Comparison of ENCODE assay signal across 8 mouse cellular contexts in genomic region chr1:84840018-84840664, GRCm38 (mm10). TPM values are rescaled to one million over a fixed set of nuclear protein-coding genes. Genes with fewer than 3 reads are reported as not detected.
A peak's percentile ranks its signal among the peaks of the same experiment; 100 is the strongest.
DNase-seq lines count a peak whose midpoint lies in the region; ATAC-seq and TF ChIP-seq lines count a peak whose summit lies in the region.

Gene Trip12 (minus strand): TSS chr1:84840516.

- peak within 1 kb of the TSS; percentile 75 for H3K4me3 ChIP-seq in lung, adult 2 months (replicated peaks; ENCODE audit: extremely low read depth, low read depth, low read length)
- H3K4me3 ChIP-seq in forebrain, embryonic 13.5 days: peak within 1 kb of the TSS; percentile 92
- peak within 1 kb of the TSS; percentile 90 for H3K4me3 ChIP-seq in hindbrain, embryonic 11.5 days (ENCODE audit: low read depth, low read length)
- H3K4me3 ChIP-seq in liver, embryonic 13.5 days (replicated peaks): peak within 1 kb of the TSS; percentile 98
- peak within 1 kb of the TSS; percentile 94 for H3K4me3 ChIP-seq in stomach, embryonic 14.5 days (ENCODE audit: low read depth, low read length)

- no peak for TF ChIP-seq POLR2A in lung, adult 2 months (IDR thresholded peaks at IDR 0.05; ENCODE audit: borderline replicate concordance, extremely low read depth, low read depth, low read length)

- H3K9me3 ChIP-seq in forebrain, embryonic 13.5 days (replicated peaks): no peaks in the 10 kb centered on the region
- H3K9me3 ChIP-seq in hindbrain, embryonic 11.5 days (ENCODE audit: control insufficient read depth, low read length): no peaks in the 10 kb centered on the region
- H3K9me3 ChIP-seq in liver, embryonic 13.5 days (replicated peaks): no peaks in the 10 kb centered on the region
- no peaks in the 10 kb centered on the region for H3K9me3 ChIP-seq in stomach, embryonic 14.5 days (ENCODE audit: control insufficient read depth, low read depth, low read length)

- peak within 1 kb of the TSS; percentile 78 for H3K4me2 ChIP-seq in forebrain, embryonic 13.5 days
- H3K4me2 ChIP-seq in hindbrain, embryonic 11.5 days (replicated peaks; ENCODE audit: low read depth, low read length): peak within 1 kb of the TSS; percentile 45
- peak within 1 kb of the TSS; percentile 85 for H3K4me2 ChIP-seq in liver, embryonic 13.5 days
- H3K4me2 ChIP-seq in stomach, embryonic 14.5 days (replicated peaks; ENCODE audit: low read depth, low read length): peak within 1 kb of the TSS; percentile 44

- H3K4me1 ChIP-seq in lung, adult 2 months (ENCODE audit: control insufficient read depth, insufficient read depth, low read length): no peaks in the 10 kb centered on the region; the same call in 1 of the 2 replicates
- peaks cover 33% of the 10 kb centered on the region for H3K4me1 ChIP-seq in forebrain, embryonic 13.5 days
- no peaks in the 10 kb centered on the region for H3K4me1 ChIP-seq in hindbrain, embryonic 11.5 days (replicated peaks; ENCODE audit: control insufficient read depth, insufficient read depth, low read length)
- H3K4me1 ChIP-seq in liver, embryonic 13.5 days (replicated peaks): peaks cover 38% of the 10 kb centered on the region
- 0 out of 2 replicates have a peak, but pooled peaks cover 4% of the 10 kb centered on the region for H3K4me1 ChIP-seq in stomach, embryonic 14.5 days (ENCODE audit: control insufficient read depth, insufficient read depth, low read length)

- H3K27me3 ChIP-seq in forebrain, embryonic 13.5 days: no peaks in the 10 kb centered on the region
- no peaks in the 10 kb centered on the region for H3K27me3 ChIP-seq in hindbrain, embryonic 11.5 days (ENCODE audit: control insufficient read depth, insufficient read depth, low read length)
- H3K27me3 ChIP-seq in liver, embryonic 13.5 days: no peaks in the 10 kb centered on the region
- no peaks in the 10 kb centered on the region for H3K27me3 ChIP-seq in stomach, embryonic 14.5 days (ENCODE audit: control insufficient read depth, insufficient read depth, low read length)

- peak within 1 kb of the TSS; percentile 95 for H3K9ac ChIP-seq in forebrain, embryonic 13.5 days
- peak within 1 kb of the TSS; percentile 97 for H3K9ac ChIP-seq in hindbrain, embryonic 11.5 days (ENCODE audit: low read depth, low read length)
- H3K9ac ChIP-seq in liver, embryonic 13.5 days: peak within 1 kb of the TSS; percentile 98
- H3K9ac ChIP-seq in stomach, embryonic 14.5 days (replicated peaks; ENCODE audit: low read depth, low read length): peak within 1 kb of the TSS; percentile 92

- peaks cover 6% of the 10 kb centered on the region; the same call in 1 of the 2 replicates for H3K36me3 ChIP-seq in forebrain, embryonic 13.5 days (ENCODE audit: poor library complexity, severe bottlenecking)
- no peaks in the 10 kb centered on the region for H3K36me3 ChIP-seq in hindbrain, embryonic 11.5 days (ENCODE audit: control insufficient read depth, insufficient read depth, low read length)
- H3K36me3 ChIP-seq in liver, embryonic 13.5 days: no peaks in the 10 kb centered on the region
- no peaks in the 10 kb centered on the region for H3K36me3 ChIP-seq in stomach, embryonic 14.5 days (ENCODE audit: control insufficient read depth, insufficient read depth, low read length)

- peak within 1 kb of the TSS; percentile 97 for H3K27ac ChIP-seq in forebrain, embryonic 13.5 days
- H3K27ac ChIP-seq in hindbrain, embryonic 11.5 days (ENCODE audit: low read depth, low read length): peak within 1 kb of the TSS; percentile 94
- peak within 1 kb of the TSS; percentile 96 for H3K27ac ChIP-seq in liver, embryonic 13.5 days
- peak within 1 kb of the TSS; percentile 99 for H3K27ac ChIP-seq in stomach, embryonic 14.5 days (ENCODE audit: low read length)

- no peak for DNase-seq in lung, adult 2 months
- no peak for DNase-seq in lung, postnatal 4 days
- no peak for DNase-seq in hindbrain, embryonic 11.5 days (ENCODE audit: low spot score)
- DNase-seq in liver, embryonic 13.5 days: no peak
- no peak for DNase-seq in thymus, postnatal 25 days

- TF ChIP-seq CTCF in lung, adult 2 months (IDR thresholded peaks at IDR 0.05; ENCODE audit: insufficient read depth, low read length): no peak

- peak; percentile 44 for ATAC-seq in activated CD4-positive, CD25-positive, alpha-beta regulatory T cell, adult 4 months
- no peak for ATAC-seq in forebrain, embryonic 13.5 days
- ATAC-seq in hindbrain, embryonic 11.5 days (ENCODE audit: low FRiP score): peak; percentile 56
- peak; percentile 57 for ATAC-seq in liver, embryonic 13.5 days (ENCODE audit: low read depth)
- ATAC-seq in stomach, embryonic 14.5 days (ENCODE audit: insufficient number of reproducible peaks, insufficient read depth, low FRiP score, low read depth): peak; percentile 37

- WGBS in lung, adult 2 months: under 1% methylated on average over 39 of the region's 39 CpGs
- 0% methylated on average over 38 of the region's 39 CpGs for WGBS in forebrain, embryonic 13.5 days
- WGBS in hindbrain, embryonic 11.5 days: under 1% methylated on average over 39 of the region's 39 CpGs
- whole genome bisulfite sequencing in liver, embryonic 13.5 days (ENCODE audit: insufficient replicate concordance): 1% methylated on average over 39 of the region's 39 CpGs
- under 1% methylated on average over 39 of the region's 39 CpGs for WGBS in stomach, embryonic 14.5 days

RNA-seq across cellular contexts. Expression of gene Trip12, which starts in this region (rescaled TPM):
- 15.1 and 31.0 TPM in 2 replicates for polyA plus RNA-seq in lung, adult 2 months (2012; rRNA removed)
- polyA plus RNA-seq in activated CD4-positive, CD25-positive, alpha-beta regulatory T cell, adult 4 months (2017; shearing (Covaris generic)): 100 to 1,000 TPM; 129 to 152 TPM
- 66.3 and 74.0 TPM in 2 replicates for polyA plus RNA-seq in forebrain, embryonic 13.5 days (2015; fragmentation: Nextera tagmentation; extraction: Ambion mirVana)
- 92.1 and 105 TPM in 2 replicates for polyA plus RNA-seq in hindbrain, embryonic 11.5 days (2014; fragmentation: Nextera tagmentation; extraction: Ambion mirVana)
- polyA plus RNA-seq in liver, embryonic 13.5 days (2015; fragmentation: Nextera tagmentation; extraction: Ambion mirVana): 29.6 and 48.1 TPM in 2 replicates
- 87.2 and 92.6 TPM in 2 replicates for polyA plus RNA-seq in stomach, embryonic 14.5 days (2014; fragmentation: Nextera tagmentation; extraction: Ambion mirVana)
